Mouse (Mus musculus): ENCODE results near the gene Apex2.
"Not testable (repeated sequence)": the region's sequence is repeated elsewhere in the genome, so short reads cannot be mapped to it uniquely, and the experiment has no call there.

Gene Apex2

DNA sequence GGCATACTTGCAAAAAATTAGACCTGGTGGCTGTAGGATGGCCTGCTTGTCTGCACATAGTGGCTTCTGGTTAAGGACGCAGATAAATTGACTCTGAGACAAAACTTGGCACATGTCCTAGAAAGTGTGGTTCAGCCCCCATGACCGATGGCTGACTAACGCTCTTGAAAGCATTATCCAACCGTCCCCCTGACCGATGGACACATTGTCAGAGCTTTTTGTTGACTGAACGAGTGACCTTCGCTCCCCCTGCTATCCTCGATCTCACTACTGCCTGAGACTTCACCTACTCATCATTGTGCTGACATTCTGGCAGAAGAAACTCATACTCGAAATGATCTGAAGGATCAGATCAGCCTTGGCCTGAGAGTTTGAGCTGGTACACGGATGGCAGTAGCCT is 101.9 kb downstream of the Apex2 start:
- not testable (repeated sequence) for DNase-seq (ENCODE audit: low spot score)

DNA sequence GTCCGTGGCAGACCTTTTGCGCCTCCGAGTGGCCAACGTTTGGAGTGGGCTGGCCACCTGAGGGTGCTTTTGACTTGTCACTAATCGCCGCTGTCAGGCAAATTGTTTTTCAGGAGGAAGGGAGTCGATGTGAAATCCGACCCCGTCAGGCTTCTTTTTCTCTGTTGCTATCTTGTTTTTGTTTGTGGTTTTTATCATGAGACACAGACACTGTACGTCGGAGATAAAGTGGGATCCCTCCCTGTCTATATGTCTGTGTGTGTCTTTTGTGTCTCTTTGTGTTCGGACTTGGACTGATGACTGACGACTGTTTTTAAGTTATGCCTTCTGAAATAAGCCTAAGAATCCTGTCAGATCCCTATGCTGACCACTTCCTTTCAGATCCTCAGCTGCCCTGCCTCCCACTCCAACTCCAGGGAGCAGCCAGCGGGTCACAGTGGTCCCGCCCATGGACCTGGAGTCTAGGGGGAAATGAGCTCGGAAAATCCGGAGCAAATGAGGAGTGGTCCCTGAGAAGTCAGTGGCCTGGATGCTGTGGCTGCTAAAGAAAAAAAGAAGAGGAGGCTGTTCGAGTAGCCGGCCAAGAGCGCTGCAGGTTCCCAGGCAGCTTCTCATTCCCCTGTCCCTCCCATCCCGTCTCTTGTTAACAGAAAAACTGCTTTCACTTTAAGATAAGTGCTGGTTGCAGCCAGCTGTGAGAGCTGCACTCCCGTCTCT is 103.2 kb downstream of the Apex2 start:
- DNase-seq (ENCODE audit: low spot score): not testable (repeated sequence)

DNA sequence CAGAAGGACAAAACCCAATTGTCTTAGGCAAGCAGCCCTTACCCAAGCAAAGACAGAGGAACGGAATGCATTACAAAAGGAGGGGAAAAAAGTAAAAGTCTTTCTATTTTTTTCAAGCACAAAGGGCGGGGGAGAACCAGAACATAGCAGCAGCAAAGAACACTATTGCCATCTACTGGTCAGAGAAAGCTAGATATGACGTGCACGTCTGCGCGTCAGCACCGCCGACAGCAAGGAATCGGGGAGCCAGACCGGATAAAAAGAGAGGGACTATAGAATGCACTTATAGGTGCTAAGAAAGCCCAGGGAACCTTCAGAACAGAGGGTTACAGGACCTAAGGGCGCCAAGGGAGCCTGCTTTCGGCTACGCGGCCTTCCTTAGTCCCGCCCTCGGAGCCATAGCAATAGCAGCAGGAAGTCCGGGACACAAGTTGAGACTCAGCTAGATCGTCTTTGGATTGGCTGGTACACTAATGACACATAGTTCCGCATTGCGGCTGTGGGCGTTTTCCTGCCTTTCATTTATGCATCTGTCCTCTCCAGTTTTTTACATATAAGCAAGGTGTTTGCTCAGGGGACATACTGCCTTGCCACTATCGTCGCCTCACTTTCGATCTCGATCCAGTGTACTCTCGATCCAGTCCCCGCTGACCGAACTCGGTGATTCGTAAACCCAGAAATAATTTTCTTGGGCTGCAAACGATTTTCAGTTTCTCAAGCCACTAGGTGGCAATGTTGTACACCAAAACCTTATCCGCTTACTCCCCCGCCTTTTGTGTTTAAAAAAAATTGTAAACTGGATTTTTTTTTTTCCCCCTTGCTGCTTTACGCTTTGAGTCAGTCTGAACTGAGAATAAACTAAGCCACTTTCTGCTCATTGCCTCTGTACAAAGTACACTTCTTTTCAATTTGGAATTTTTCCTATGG is 111.6 kb downstream of the Apex2 start:
- DNase-seq (ENCODE audit: low spot score): peak; percentile 91

GRCm38 (mm10) chrX:150471416-150471815 is 118.3 kb downstream of the Apex2 start:
- no peak for DNase-seq (ENCODE audit: low spot score)

Measured in adipocyte (in vitro differentiated cells).